Mouse (Mus musculus) testis, adult 2 months (tissue): ENCODE results near the gene Gipc2. TPM values are rescaled to one million over a fixed set of nuclear protein-coding genes. Genes with fewer than 3 reads are reported as not detected.

Source experiments
- H3K27ac ChIP-seq: fragments of 200-500 bp; 2 replicates; pipeline ENCODE4 v1.5.1; 2012; ENCODE audit warnings: low read depth, low read length; ENCODE audit not compliant: control insufficient read depth, insufficient read depth
- H3K27me3 ChIP-seq: fragments of 200-500 bp; 2 replicates; pipeline ENCODE4 v1.6.1; 2012; ENCODE audit warnings: mild to moderate bottlenecking, low read length, moderate library complexity; ENCODE audit not compliant: control insufficient read depth, insufficient read depth
- H3K36me3 ChIP-seq: fragments of 200-500 bp; 2 replicates; pipeline ENCODE4 v1.6.1; 2012; ENCODE audit warnings: mild to moderate bottlenecking, low read length; ENCODE audit not compliant: control insufficient read depth, insufficient read depth
- H3K4me1 ChIP-seq: fragments of 200-500 bp; 2 replicates; pipeline ENCODE4 v1.6.1; 2012; ENCODE audit warnings: low read length; ENCODE audit not compliant: control insufficient read depth, insufficient read depth
- H3K4me3 ChIP-seq: fragments of 200-500 bp; 2 replicates; pipeline ENCODE4 v1.5.1; 2012; ENCODE audit warnings: low read depth, mild to moderate bottlenecking, low read length, moderate library complexity, mixed read lengths; ENCODE audit not compliant: control insufficient read depth
- CTCF ChIP-seq: fragments of 200-500 bp; IDR thresholded peaks from 2 replicates; pipeline ENCODE4 v1.5.1; 2012; ENCODE audit warnings: low read depth, mild to moderate bottlenecking, inconsistent platforms, low read length, moderate library complexity; ENCODE audit not compliant: control insufficient read depth, insufficient read depth, insufficient replicate concordance
- POLR2A ChIP-seq: fragments of 200-500 bp; IDR thresholded peaks from 2 replicates; pipeline ENCODE4 v1.6.1; 2012; ENCODE audit warnings: low read depth, mild to moderate bottlenecking, inconsistent platforms, low read length, moderate library complexity; ENCODE audit not compliant: control insufficient read depth
- polyA plus RNA-seq: library from polyadenylated mRNA; depleted of rRNA; stranded (reverse); fragments of >200 nt; gene quantifications from 2 replicates; pipeline ENCODE4 v1.2.3, GENCODE M21; 2012; rRNA removed

Gene Gipc2
- polyA plus RNA-seq: 7.5 and 9.7 TPM in 2 replicates

GRCm38 (mm10) chr3:152166099-152166423 lies at the start of gene Gipc2:
Gene Gipc2 (minus strand): TSS chr3:152166230.
- no peak within 1 kb of the TSS for H3K27ac ChIP-seq
- H3K4me1 ChIP-seq: peaks cover 8% of the 10 kb centered on the region
- H3K4me3 ChIP-seq: peak within 1 kb of the TSS; percentile 30
- TF ChIP-seq POLR2A: no peak
- no peak for TF ChIP-seq CTCF
- no peaks in the 10 kb centered on the region for H3K36me3 ChIP-seq
- H3K27me3 ChIP-seq: no peaks in the 10 kb centered on the region

GRCm38 (mm10) chr3:152213416-152213815 lies 47.4 kb upstream of the Gipc2 start:
- no peaks in the 10 kb centered on the region for H3K27me3 ChIP-seq
- no peak overlapping the region for H3K27ac ChIP-seq
- no peak overlapping the region for H3K4me3 ChIP-seq
- H3K36me3 ChIP-seq: no peaks in the 10 kb centered on the region; the same call in 1 of the 2 replicates
- TF ChIP-seq CTCF (no peak), POLR2A (no peak)
- no peaks in the 10 kb centered on the region; the same call in 1 of the 2 replicates for H3K4me1 ChIP-seq

- peak overlapping the region; percentile 66 for H3K4me3 ChIP-seq
- H3K27me3 ChIP-seq: no peaks in the 10 kb centered on the region
- TF ChIP-seq POLR2A (no peak), CTCF (no peak)
- H3K27ac ChIP-seq: peak overlapping the region; percentile 5; the same call in 1 of the 2 replicates
- H3K36me3 ChIP-seq: no peaks in the 10 kb centered on the region; the same call in 1 of the 2 replicates
- H3K4me1 ChIP-seq: peaks cover 2% of the 10 kb centered on the region; the same call in 1 of the 2 replicates
These were observed 45.8 kb upstream of the Gipc2 start for GRCm38 (mm10) chr3:152211731-152212279.

- peak overlapping the region; percentile 94 for H3K4me3 ChIP-seq
- TF ChIP-seq POLR2A (no peak), CTCF (no peak)
These were observed 44.8 kb upstream of the Gipc2 start for GRCm38 (mm10) chr3:152210728-152211391.

GRCm38 (mm10) chr3:152209967-152210634 lies 44.1 kb upstream of the Gipc2 start, which contains the start of the genes Dnajb4 and Fubp1:
Gene Dnajb4 (minus strand): TSS chr3:152210302.
Gene Fubp1 (plus strand): TSS chr3:152210422.
- H3K4me1 ChIP-seq: peaks cover 2% of the 10 kb centered on the region; the same call in 1 of the 2 replicates
- no peaks in the 10 kb centered on the region for H3K27me3 ChIP-seq
- peak within 1 kb of the TSS; percentile 94 for H3K4me3 ChIP-seq
- H3K27ac ChIP-seq: peak within 1 kb of the TSS; percentile 96
- TF ChIP-seq POLR2A: peak; percentile 97
- TF ChIP-seq CTCF: no peak
- H3K36me3 ChIP-seq: no peaks in the 10 kb centered on the region; the same call in 1 of the 2 replicates

More at GRCm38 (mm10) chr3:152210728-152211391, 44.8 kb upstream of the Gipc2 start:
- peaks cover 2% of the 10 kb centered on the region; the same call in 1 of the 2 replicates for H3K4me1 ChIP-seq
- H3K36me3 ChIP-seq: no peaks in the 10 kb centered on the region; the same call in 1 of the 2 replicates
- no peaks in the 10 kb centered on the region for H3K27me3 ChIP-seq
- H3K27ac ChIP-seq: peak overlapping the region; percentile 96

- Histone ChIP-seq H3K27ac (peak overlapping the region; percentile 96), H3K4me1 (peaks cover 2% of the 10 kb centered on the region; the same call in 1 of the 2 replicates), H3K27me3 (no peaks in the 10 kb centered on the region), H3K4me3 (peak overlapping the region; percentile 94), H3K36me3 (no peaks in the 10 kb centered on the region; the same call in 1 of the 2 replicates)
- TF ChIP-seq CTCF: no peak
- TF ChIP-seq POLR2A: no peak
These were observed 43.3 kb upstream of the Gipc2 start for GRCm38 (mm10) chr3:152209177-152209966.
